Mouse (Mus musculus) limb, embryonic 13.5 days (tissue): ENCODE measurements around the gene Cyb561. TPM values are rescaled to one million over a fixed set of nuclear protein-coding genes. Genes with fewer than 3 reads are reported as not detected.

Experiments
- polyA plus RNA-seq: library from polyadenylated mRNA; unstranded; fragments of >200 nt; fragmentation: Nextera tagmentation; extraction: Ambion mirVana; gene quantifications from 2 replicates; pipeline ENCODE4 v1.2.1, GENCODE M21; 2015

Gene Cyb561
- polyA plus RNA-seq, 1 experiment from 2014 or later = 10.5 TPM

Other genes starting within 250 kb of the Cyb561 start
- gene Ace, start 14.6 kb upstream of the Cyb561 start, polyA plus RNA-seq = 0.48 and 0.51 TPM in 2 replicates
- gene Ace3, start 41.3 kb upstream of the Cyb561 start, polyA plus RNA-seq = not detected in 2 replicates
- gene Kcnh6, start 54.8 kb upstream of the Cyb561 start, polyA plus RNA-seq = 0.22 and 0.23 TPM in 2 replicates
- gene Dcaf7, start 83.5 kb upstream of the Cyb561 start, polyA plus RNA-seq = 68.6 and 73.4 TPM in 2 replicates
- 8.6 and 9.7 TPM in 2 replicates for gene Taco1, start 112.7 kb upstream of the Cyb561 start, polyA plus RNA-seq
- gene Map3k3, start 131.3 kb upstream of the Cyb561 start, polyA plus RNA-seq = 25.3 and 27.1 TPM in 2 replicates
- gene Gm10840, start 207.5 kb upstream of the Cyb561 start, polyA plus RNA-seq = not detected in 2 replicates
- 378 and 399 TPM in 2 replicates for gene Limd2, start 207.5 kb upstream of the Cyb561 start, polyA plus RNA-seq
- gene Strada, start 248.8 kb upstream of the Cyb561 start, polyA plus RNA-seq = 32.8 and 33.7 TPM in 2 replicates